In genomic region chr10:3943492-3944395, GRCm38 (mm10) we compare ENCODE assay signal across 9 mouse cellular contexts. TPM values are rescaled to one million over a fixed set of nuclear protein-coding genes. Genes with fewer than 3 reads are reported as not detected.
DNase-seq lines count a peak whose midpoint lies in the region; ATAC-seq and TF ChIP-seq lines count a peak whose summit lies in the region.
"Had no signal": no experiment of that assay in that cellular context is flagged by ENCODE, and none has a peak within 500 bp of the region (broad histone marks: within the 10 kb centered on the region; RNA-seq: fewer than 3 reads in every experiment).

No protein-coding gene starts in this region.

- DNase-seq in 416B (ENCODE audit: low read depth) = peak; percentile 85
- peak; percentile 21 for DNase-seq in G1E (ENCODE audit: low spot score)
- DNase-seq in cerebellum, adult 2 months = peak; percentile 60 to 63
- peak; percentile 68 to 72 for DNase-seq in kidney, postnatal 25 days
- DNase-seq in lung, postnatal 14 days = peak; percentile 82
- DNase-seq in ovary, postnatal 36 days (ENCODE audit: low spot score) = peak; percentile 47

- peak; percentile 45; the same call in 1 of the 2 replicates for ATAC-seq in G1E (ENCODE audit: extremely low read depth, insufficient number of reproducible peaks, low FRiP score, poor library complexity, severe bottlenecking)
- ATAC-seq in frontal cortex, adult (ENCODE audit: low TSS enrichment) = peak; percentile 59; the same call in 1 of the 2 replicates
- ATAC-seq in erythroid progenitor cell, adult 5-6 weeks (replicated peaks; ENCODE audit: low FRiP score, poor library complexity, severe bottlenecking) = no peak; the same call in 1 of the 2 replicates

- H3K4me3 ChIP-seq in G1E (ENCODE audit: low read depth, low read length) = no peak overlapping the region
- no peak overlapping the region for H3K4me3 ChIP-seq in cerebellum, adult 2 months (replicated peaks; ENCODE audit: insufficient read depth, low read depth, low read length)
- H3K4me3 ChIP-seq: heart, embryonic 15.5 days had no signal

- no peaks in the 10 kb centered on the region for H3K36me3 ChIP-seq in G1E (replicated peaks)
- H3K36me3 ChIP-seq: heart, embryonic 15.5 days had no signal

- peaks cover 10% of the 10 kb centered on the region; the same call in 1 of the 2 replicates for H3K27me3 ChIP-seq in G1E (ENCODE audit: insufficient read depth, low read length)
- H3K27me3 ChIP-seq in cerebellum, adult 2 months (ENCODE audit: control insufficient read depth, insufficient read depth, low read length) = no peaks in the 10 kb centered on the region
- H3K27me3 ChIP-seq: heart, embryonic 15.5 days had no signal

- H3K9me3 ChIP-seq in G1E (replicated peaks) = no peaks in the 10 kb centered on the region
- H3K9me3 ChIP-seq: heart, embryonic 15.5 days had no signal

- no peak overlapping the region for H3K27ac ChIP-seq in cerebellum, adult 2 months (ENCODE audit: insufficient read depth, low read length)
- H3K27ac ChIP-seq: heart, embryonic 15.5 days had no signal

- TF ChIP-seq CTCF in G1E (IDR thresholded peaks at IDR 0.05; ENCODE audit: low read depth, low read length) = peak; percentile 30; the same call in 1 of the 2 replicates
- TF ChIP-seq CTCF in cerebellum, adult 2 months (IDR thresholded peaks at IDR 0.05; ENCODE audit: borderline replicate concordance, insufficient read depth, low read depth, low read length) = peak; percentile 85

- H3K4me1 ChIP-seq in G1E (ENCODE audit: insufficient read depth, low read depth, low read length) = no peaks in the 10 kb centered on the region
- no peaks in the 10 kb centered on the region for H3K4me1 ChIP-seq in cerebellum, adult 2 months (ENCODE audit: control insufficient read depth, insufficient read depth, low read length)
- H3K4me1 ChIP-seq: heart, embryonic 15.5 days had no signal

- WGBS in cerebellum, adult 2 months = 35% methylated on average over 10 of the region's 10 CpGs

- no peak for TF ChIP-seq POLR2A in cerebellum, adult 2 months (IDR thresholded peaks at IDR 0.05; ENCODE audit: borderline replicate concordance, insufficient read depth, low read length)

RNA-seq across cellular contexts. Expression of gene Mthfd1l, which starts 29.2 kb away (rescaled TPM):
- total RNA-seq in G1E (2014; fragmentation: Nextera tagmentation) (48.3 and 53.4 TPM in 2 replicates), G1E (2017) (212 and 237 TPM in 2 replicates)
- polyA plus RNA-seq in G1E (2012) = 89.6 and 99.3 TPM in 2 replicates
- polyA plus RNA-seq in cerebellum, adult 2 months (2012; rRNA removed) = 12.5 and 12.6 TPM in 2 replicates
- 9.6 and 14.8 TPM in 2 replicates for total RNA-seq in erythroid progenitor cell, adult 5-6 weeks (2015; ENCODE audit: low replicate concordance)
- 40.4 and 55.7 TPM in 2 replicates for total RNA-seq in erythroid progenitor cell, adult 5-6 weeks (2017; ENCODE audit: low replicate concordance)

Comparison
In these comparisons a context has a peak if more than half of its experiments do, and no peak if none do; other contexts are left out.
1. DNase-seq: peak in every context shown above with its lines; median percentile 85 in 416B; 82 in lung, postnatal 14 days; 70 in kidney, postnatal 25 days; 62 in cerebellum, adult 2 months; 47 in ovary, postnatal 36 days; 21 in G1E.